Mouse (Mus musculus): ENCODE results near the gene Olfr1474.
"Not testable (repeated sequence)": the region's sequence is repeated elsewhere in the genome, so short reads cannot be mapped to it uniquely, and the experiment has no call there.

Olfr1474 gene

DNA sequence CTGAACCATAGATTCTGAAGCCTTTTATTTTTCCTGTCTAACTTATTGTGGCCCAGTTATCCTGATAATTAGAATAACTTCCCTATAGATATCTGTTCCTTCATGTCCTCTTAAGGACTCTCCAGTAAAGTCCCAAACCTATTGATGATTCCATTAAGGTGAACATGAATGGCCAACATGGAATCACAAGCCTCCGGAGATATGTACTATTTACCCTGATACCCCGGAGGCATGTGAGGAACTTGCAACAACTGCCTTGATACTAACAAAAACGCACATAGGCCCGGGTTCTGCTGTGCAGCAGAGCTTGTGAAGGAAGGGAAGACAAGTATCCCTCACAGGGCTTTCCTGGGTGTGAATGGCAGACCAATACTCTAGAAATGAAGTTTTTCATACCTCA is at the start of gene Olfr1474:
Olfr1474 (plus strand) TSS at position 301 of the 400 bp plus-strand sequence.
- DNase-seq (ENCODE audit: low read depth, low spot score): not testable (repeated sequence)

DNA sequence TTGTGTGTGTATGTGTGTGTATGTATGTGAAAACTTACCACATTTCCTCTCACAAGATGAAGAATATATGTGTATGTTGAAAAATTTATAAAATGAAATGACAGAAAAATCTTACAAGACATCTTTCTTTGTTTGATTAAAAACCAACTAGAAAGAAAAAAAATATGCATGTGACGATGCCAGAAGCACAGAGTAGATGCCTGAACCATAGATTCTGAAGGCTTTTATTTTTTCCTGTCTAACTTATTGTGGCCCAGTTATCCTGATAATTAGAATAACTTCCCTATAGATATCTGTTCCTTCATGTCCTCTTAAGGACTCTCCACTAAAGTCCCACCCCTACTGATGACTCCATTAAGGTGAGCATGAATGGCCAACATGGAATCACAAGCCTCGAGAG is 26.3 kb upstream of the Olfr1474 start, which contains the start of gene Olfr1471:
Olfr1471 (plus strand) TSS at position 301 of the 400 bp plus-strand sequence.
- not testable (repeated sequence) for DNase-seq (ENCODE audit: low read depth, low spot score)

DNA sequence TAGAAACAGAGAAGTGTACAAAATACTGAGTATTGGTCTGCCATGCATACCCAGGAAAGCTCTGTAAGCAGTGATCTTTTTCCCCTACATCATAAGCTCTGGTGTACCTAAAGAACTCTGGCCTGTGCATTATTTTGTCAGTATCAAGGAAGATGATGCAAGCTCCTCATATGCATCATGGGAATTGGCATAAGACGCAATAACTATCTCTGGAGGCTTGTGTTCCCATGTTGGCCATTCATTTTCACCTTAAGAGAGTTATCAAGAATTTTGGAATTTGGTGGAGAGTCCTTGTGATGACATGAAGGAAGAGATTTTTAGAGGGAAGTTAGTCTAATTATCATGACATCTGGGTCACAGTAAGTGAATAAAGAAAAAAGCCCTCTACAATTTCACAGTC is 13.4 kb upstream of the Olfr1474 start, which contains the start of gene Olfr1472:
Olfr1472 (minus strand) TSS at position 101 of the 400 bp plus-strand sequence.
- DNase-seq (ENCODE audit: low read depth, low spot score): no peak

DNA sequence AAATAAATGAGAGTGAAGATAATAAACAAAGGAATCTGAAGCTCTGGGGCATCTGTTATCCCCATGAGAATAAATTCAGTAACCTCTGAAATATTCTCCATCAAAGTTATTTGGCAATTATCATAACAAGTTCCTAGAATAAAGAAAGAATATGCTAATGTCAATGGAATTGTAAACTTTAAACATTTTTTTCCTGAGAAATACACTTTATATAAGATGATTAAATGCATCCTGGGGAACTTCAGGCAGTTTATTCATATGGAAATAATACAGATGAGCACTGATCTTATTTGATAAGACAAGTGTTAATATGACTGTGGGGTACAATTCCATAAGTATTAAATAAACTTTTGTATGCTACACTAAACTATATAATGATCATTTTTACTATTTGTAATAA is 10.7 kb downstream of the Olfr1474 start, which contains the start of gene Olfr1475:
Olfr1475 (minus strand) TSS at position 101 of the 400 bp plus-strand sequence.
- DNase-seq (ENCODE audit: low read depth, low spot score): no peak

DNA sequence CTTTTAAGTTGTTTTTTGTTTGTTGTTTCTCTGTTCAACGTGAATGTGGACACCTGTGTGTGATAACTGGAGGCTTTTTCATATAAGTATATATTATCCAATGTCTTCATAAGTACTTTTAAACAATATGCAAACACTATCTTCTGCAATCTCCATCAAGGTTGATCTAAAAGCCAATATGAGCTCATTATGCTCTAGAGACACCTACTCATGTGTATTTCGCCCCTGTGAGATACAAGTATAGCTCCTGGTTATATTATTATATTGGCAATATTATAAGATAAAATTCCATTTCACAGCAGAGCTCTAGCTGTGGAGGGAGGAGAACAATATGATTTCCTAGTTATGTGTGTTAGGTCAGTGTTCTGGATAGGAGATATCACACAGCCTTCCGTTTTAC is 30.9 kb downstream of the Olfr1474 start, which contains the start of gene Olfr1477:
Olfr1477 (plus strand) TSS at position 301 of the 400 bp plus-strand sequence.
- DNase-seq (ENCODE audit: low read depth, low spot score): no peak

Data from ZHBTc4 (cell line).